Mouse (Mus musculus) neutrophil, adult 83 days (primary cell): ENCODE measurements around the gene Gm3099. TPM values are rescaled to one million over a fixed set of nuclear protein-coding genes. Genes with fewer than 3 reads are reported as not detected.

Experiments
- total RNA-seq, 2 experiments: library from RNA; stranded (reverse); gene quantifications; one replicate each; pipeline ENCODE4 v1.2.4; 2023

The Gm3099 gene
- not detected for total RNA-seq

GRCm38 (mm10) chr14:3998094-3998493 is at the start of gene Gm3099:
Gene Gm3099, plus strand, starts transcription at chr14:3998394.

DNA sequence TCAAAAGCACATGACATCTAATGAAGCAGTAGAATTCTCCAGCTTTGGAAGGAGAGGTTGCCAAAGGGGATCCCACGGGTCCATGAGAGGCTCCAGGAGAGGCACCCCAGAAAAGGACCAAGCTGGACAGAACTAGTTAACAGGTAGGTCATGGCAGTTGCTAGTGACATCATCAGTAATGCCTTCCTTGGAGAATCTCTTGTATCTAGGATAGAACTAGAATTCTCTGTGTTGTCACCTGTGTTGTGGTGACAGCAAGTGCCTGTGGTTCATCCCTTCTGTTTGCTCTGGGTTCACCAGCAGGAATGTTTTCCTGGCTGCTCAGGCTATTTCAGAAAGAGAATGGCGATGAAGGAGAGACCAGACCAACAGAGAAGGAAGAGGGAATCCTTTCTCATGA is 34.9 kb upstream of the Gm3099 start, which contains the start of gene Gm3095:
Gm3095 (plus strand) TSS at position 301 of the 400 bp plus-strand sequence.

DNA sequence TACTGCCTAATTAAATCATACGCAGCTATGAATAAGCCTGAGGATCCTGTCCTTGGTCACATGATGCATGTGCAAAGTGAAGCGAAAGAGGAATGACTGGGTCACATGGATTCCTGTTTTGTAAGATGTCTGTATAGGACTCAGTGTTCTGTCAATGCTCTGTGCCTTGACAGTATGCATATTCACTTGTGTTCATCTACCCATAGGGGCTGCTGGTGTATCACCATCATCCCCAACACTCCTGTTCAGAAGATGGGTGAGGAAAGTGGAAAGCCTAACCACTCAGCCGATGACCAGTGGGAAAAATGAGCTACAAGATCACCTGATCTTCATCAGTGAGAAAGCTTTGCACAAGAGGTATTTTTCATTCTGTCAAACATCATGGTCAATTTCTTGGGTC is 25.4 kb downstream of the Gm3099 start, which contains the start of gene Gm5796:
Gm5796 (plus strand) TSS at position 301 of the 400 bp plus-strand sequence.

Other genes with a start within 250 kb of the Gm3099 start
- not detected for gene Gm3002, start 188.3 kb upstream of the Gm3099 start, total RNA-seq
- not detected for gene Gm3033, start 152.1 kb upstream of the Gm3099 start, total RNA-seq
- not detected for gene Gm2916, start 114.2 kb upstream of the Gm3099 start, total RNA-seq
- not detected for gene Gm3029, start 66.6 kb upstream of the Gm3099 start, total RNA-seq
- gene Gm3095, start 34.8 kb upstream of the Gm3099 start, total RNA-seq: not detected
- not detected for gene Gm5796, start 25.5 kb downstream of the Gm3099 start, total RNA-seq
- not detected for gene Gm3115, start 85.7 kb downstream of the Gm3099 start, total RNA-seq
- gene Gm8108, start 112.1 kb downstream of the Gm3099 start, total RNA-seq: not detected
- not detected for gene Gm3127, start 166.6 kb downstream of the Gm3099 start, total RNA-seq
- not detected for gene Gm2974, start 184.2 kb downstream of the Gm3099 start, total RNA-seq